Mouse (Mus musculus): ENCODE results near the gene Pde7b. TPM values are rescaled to one million over a fixed set of nuclear protein-coding genes. Genes with fewer than 3 reads are reported as not detected.

Gene Pde7b
- polyA plus RNA-seq, 1 experiment, result 6.1 TPM

GRCm38 (mm10) chr10:20653299-20653698, 71.6 kb downstream of the Pde7b start:
- no peak for TF ChIP-seq POLR2A (IDR thresholded peaks at IDR 0.05; ENCODE audit: borderline replicate concordance, extremely low read depth, insufficient read depth, insufficient read length, poor library complexity, severe bottlenecking)
- TF ChIP-seq CTCF (IDR thresholded peaks at IDR 0.05; ENCODE audit: borderline replicate concordance, extremely low read depth, insufficient read depth, insufficient read length), result no peak
- no peak for DNase-seq (ENCODE audit: low read depth)

- DNase-seq (ENCODE audit: low read depth), result no peak
- TF ChIP-seq CTCF (IDR thresholded peaks at IDR 0.05; ENCODE audit: borderline replicate concordance, extremely low read depth, insufficient read depth, insufficient read length) (no peak), POLR2A (IDR thresholded peaks at IDR 0.05; ENCODE audit: borderline replicate concordance, extremely low read depth, insufficient read depth, insufficient read length, poor library complexity, severe bottlenecking) (no peak)
Observed at GRCm38 (mm10) chr10:20636381-20636780, 88.5 kb downstream of the Pde7b start.

- DNase-seq (ENCODE audit: low read depth), result no peak
- TF ChIP-seq CTCF (IDR thresholded peaks at IDR 0.05; ENCODE audit: borderline replicate concordance, extremely low read depth, insufficient read depth, insufficient read length) (no peak), POLR2A (IDR thresholded peaks at IDR 0.05; ENCODE audit: borderline replicate concordance, extremely low read depth, insufficient read depth, insufficient read length, poor library complexity, severe bottlenecking) (no peak)
Observed at GRCm38 (mm10) chr10:20633085-20633415, 91.8 kb downstream of the Pde7b start.

GRCm38 (mm10) chr10:20632256-20633084, 92.4 kb downstream of the Pde7b start:
- DNase-seq (ENCODE audit: low read depth), result peak; percentile 37
- TF ChIP-seq CTCF (IDR thresholded peaks at IDR 0.05; ENCODE audit: borderline replicate concordance, extremely low read depth, insufficient read depth, insufficient read length) (no peak), POLR2A (IDR thresholded peaks at IDR 0.05; ENCODE audit: borderline replicate concordance, extremely low read depth, insufficient read depth, insufficient read length, poor library complexity, severe bottlenecking) (no peak)

GRCm38 (mm10) chr10:20630122-20630521, 94.8 kb downstream of the Pde7b start:
- TF ChIP-seq CTCF (IDR thresholded peaks at IDR 0.05; ENCODE audit: borderline replicate concordance, extremely low read depth, insufficient read depth, insufficient read length) (no peak), POLR2A (IDR thresholded peaks at IDR 0.05; ENCODE audit: borderline replicate concordance, extremely low read depth, insufficient read depth, insufficient read length, poor library complexity, severe bottlenecking) (no peak)
- peak; percentile 27 for DNase-seq (ENCODE audit: low read depth)

- DNase-seq (ENCODE audit: low read depth), result no peak
- TF ChIP-seq CTCF (IDR thresholded peaks at IDR 0.05; ENCODE audit: borderline replicate concordance, extremely low read depth, insufficient read depth, insufficient read length) (no peak), POLR2A (IDR thresholded peaks at IDR 0.05; ENCODE audit: borderline replicate concordance, extremely low read depth, insufficient read depth, insufficient read length, poor library complexity, severe bottlenecking) (no peak)
Observed at GRCm38 (mm10) chr10:20625702-20626375, 99.0 kb downstream of the Pde7b start.

- TF ChIP-seq POLR2A (IDR thresholded peaks at IDR 0.05; ENCODE audit: borderline replicate concordance, extremely low read depth, insufficient read depth, insufficient read length, poor library complexity, severe bottlenecking) (no peak), CTCF (IDR thresholded peaks at IDR 0.05; ENCODE audit: borderline replicate concordance, extremely low read depth, insufficient read depth, insufficient read length) (no peak)
- DNase-seq (ENCODE audit: low read depth), result no peak
Observed at GRCm38 (mm10) chr10:20621661-20622454, 103.0 kb downstream of the Pde7b start.

GRCm38 (mm10) chr10:20606007-20606406, 118.9 kb downstream of the Pde7b start:
- DNase-seq (ENCODE audit: low read depth), result peak; percentile 70
- no peak for TF ChIP-seq POLR2A (IDR thresholded peaks at IDR 0.05; ENCODE audit: borderline replicate concordance, extremely low read depth, insufficient read depth, insufficient read length, poor library complexity, severe bottlenecking)
- TF ChIP-seq CTCF (IDR thresholded peaks at IDR 0.05; ENCODE audit: borderline replicate concordance, extremely low read depth, insufficient read depth, insufficient read length), result no peak

- TF ChIP-seq CTCF (IDR thresholded peaks at IDR 0.05; ENCODE audit: borderline replicate concordance, extremely low read depth, insufficient read depth, insufficient read length), result no peak
- no peak for DNase-seq (ENCODE audit: low read depth)
Observed at GRCm38 (mm10) chr10:20595107-20595810, 129.6 kb downstream of the Pde7b start.

- TF ChIP-seq CTCF (IDR thresholded peaks at IDR 0.05; ENCODE audit: borderline replicate concordance, extremely low read depth, insufficient read depth, insufficient read length) (no peak), POLR2A (IDR thresholded peaks at IDR 0.05; ENCODE audit: borderline replicate concordance, extremely low read depth, insufficient read depth, insufficient read length, poor library complexity, severe bottlenecking) (no peak)
- DNase-seq (ENCODE audit: low read depth), result no peak
Observed at GRCm38 (mm10) chr10:20594015-20594414, 130.9 kb downstream of the Pde7b start.

- DNase-seq (ENCODE audit: low read depth), result peak; percentile 16
- TF ChIP-seq CTCF (IDR thresholded peaks at IDR 0.05; ENCODE audit: borderline replicate concordance, extremely low read depth, insufficient read depth, insufficient read length), result no peak
- no peak for TF ChIP-seq POLR2A (IDR thresholded peaks at IDR 0.05; ENCODE audit: borderline replicate concordance, extremely low read depth, insufficient read depth, insufficient read length, poor library complexity, severe bottlenecking)
Observed at GRCm38 (mm10) chr10:20590100-20590499, 134.8 kb downstream of the Pde7b start.

All from brain, embryonic 14.5 days (tissue).